Mouse (Mus musculus) liver, postnatal 0 days (tissue): ENCODE data around the gene Zfp592.

Source experiments
- CTCF ChIP-seq: sonication (generic); IDR thresholded peaks from 2 replicates; pipeline ENCODE4 v1.5.1; 2016; ENCODE audit warnings: antibody characterized with exemption, low read depth
- EP300 ChIP-seq: IDR thresholded peaks from 2 replicates; pipeline ENCODE4 v1.6.1; 2016; ENCODE audit warnings: antibody characterized with exemption, low read depth, mild to moderate bottlenecking

DNA sequence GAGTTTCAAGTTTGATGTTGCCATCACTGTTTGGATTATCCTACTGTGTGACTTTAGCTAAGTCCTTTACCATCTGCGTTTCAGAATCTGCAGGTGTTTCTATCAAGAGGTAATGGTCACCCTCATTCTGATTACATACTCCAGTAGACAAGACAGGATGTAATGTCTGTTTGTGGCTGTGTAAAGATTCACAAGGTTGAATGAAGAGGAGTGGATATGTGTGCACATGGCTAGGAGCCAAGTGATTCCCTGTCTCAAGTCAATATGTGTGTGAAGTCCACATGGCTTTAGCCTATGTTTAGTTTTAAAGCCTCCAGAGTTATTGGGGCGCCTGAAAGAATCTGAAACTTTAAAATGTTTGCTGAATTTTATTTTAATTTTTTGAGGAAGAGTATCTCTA is 6.1 kb downstream of the Zfp592 start:
- no peak for TF ChIP-seq CTCF
- TF ChIP-seq EP300 = no peak
